Mouse (Mus musculus) midbrain, embryonic 10.5 days (tissue): ENCODE data around the gene Lamtor1. TPM values are rescaled to one million over a fixed set of nuclear protein-coding genes. Genes with fewer than 3 reads are reported as not detected.

Experiments used
- DNase-seq: peaks from one replicate; pipeline ENCODE4 v3.0.0-alpha.2; 2017; ENCODE audit warnings: low spot score
- H3K27ac ChIP-seq: fragments of 300-500 bp; sonication (generic); replicated peaks from 2 replicates; pipeline ENCODE4 v1.5.1; 2016; ENCODE audit warnings: mild to moderate bottlenecking
- H3K27me3 ChIP-seq: fragments of 300-500 bp; sonication (generic); 2 replicates; pipeline ENCODE4 v1.6.1; 2016; ENCODE audit warnings: low read depth, mild to moderate bottlenecking; ENCODE audit not compliant: poor library complexity, severe bottlenecking
- H3K36me3 ChIP-seq: fragments of 300-500 bp; sonication (generic); 2 replicates; pipeline ENCODE4 v1.6.1; 2016; ENCODE audit warnings: mild to moderate bottlenecking, moderate library complexity
- H3K4me1 ChIP-seq: fragments of 300-500 bp; sonication (generic); 2 replicates; pipeline ENCODE4 v1.6.1; 2016
- H3K4me3 ChIP-seq: fragments of 300-500 bp; sonication (generic); 2 replicates; pipeline ENCODE4 v1.5.1; 2016; ENCODE audit warnings: mild to moderate bottlenecking, moderate library complexity
- H3K9me3 ChIP-seq: fragments of 300-500 bp; sonication (generic); replicated peaks from 2 replicates; pipeline ENCODE4 v1.6.1; 2016; ENCODE audit warnings: mild to moderate bottlenecking
- WGBS: fragments of 180-500 bp; shearing (Covaris S2); methylation state at CpG from one replicate; pipeline ENCODE4 v1.1.7; 2016; 5-methylcytosine and 5-hydroxymethylcytosine counted together
- microRNA-seq: library from miRNA; unstranded; fragments of <30 nt; microRNA quantifications from one replicate; pipeline ENCODE4, GENCODE M21; 2017
- polyA plus RNA-seq: library from polyadenylated mRNA; unstranded; fragments of >200 nt; fragmentation: Nextera tagmentation; extraction: Ambion mirVana; gene quantifications from 2 replicates; pipeline ENCODE4 v1.2.1, GENCODE M21; 2016

Lamtor1 gene
- polyA plus RNA-seq, 1 experiment from 2014 or later, result 164 TPM

DNA sequence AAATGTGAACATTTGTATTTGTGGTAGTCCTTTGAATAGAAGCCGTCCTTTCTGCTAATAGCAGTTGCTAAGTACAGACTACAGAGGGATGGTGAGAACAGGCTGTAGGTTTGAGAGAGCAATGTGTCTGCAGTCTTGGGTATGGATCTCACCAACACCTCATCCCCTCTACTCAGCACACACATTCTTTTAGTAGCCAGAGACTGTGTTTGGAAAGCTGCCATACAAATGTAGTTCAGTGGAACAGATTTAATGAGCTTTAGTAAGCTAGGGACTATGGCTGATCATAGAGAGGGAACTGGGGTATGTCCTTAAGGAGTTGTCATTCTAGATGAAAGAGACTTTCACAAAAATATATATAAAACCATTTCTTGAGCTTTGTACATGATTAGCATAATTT lies 61.6 kb downstream of the Lamtor1 start:
- WGBS, result 93% methylated on average over 1 of the region's 1 CpGs
- Histone ChIP-seq H3K4me3 (no peak overlapping the region), H3K4me1 (peaks cover 32% of the 10 kb centered on the region), H3K27me3 (no peaks in the 10 kb centered on the region), H3K9me3 (no peaks in the 10 kb centered on the region), H3K27ac (no peak overlapping the region), H3K36me3 (no peaks in the 10 kb centered on the region)
- DNase-seq, result no peak

GRCm38 (mm10) chr7:101968751-101969150 lies 63.0 kb downstream of the Lamtor1 start:
- H3K4me1 ChIP-seq, result peaks cover 42% of the 10 kb centered on the region
- peak overlapping the region; percentile 88 for H3K4me3 ChIP-seq
- H3K27me3 ChIP-seq, result no peaks in the 10 kb centered on the region
- WGBS, result 60% methylated on average over 2 of the region's 2 CpGs
- H3K27ac ChIP-seq, result peak overlapping the region; percentile 99
- DNase-seq, result no peak
- H3K36me3 ChIP-seq, result peaks cover 9% of the 10 kb centered on the region
- H3K9me3 ChIP-seq, result no peaks in the 10 kb centered on the region

- DNase-seq, result peak; percentile 87
- under 1% methylated on average over 53 of the region's 53 CpGs for WGBS
- H3K4me1 ChIP-seq, result peaks cover 42% of the 10 kb centered on the region
- H3K27ac ChIP-seq, result peak overlapping the region; percentile 99
- H3K9me3 ChIP-seq, result no peaks in the 10 kb centered on the region
- no peaks in the 10 kb centered on the region for H3K27me3 ChIP-seq
- peak overlapping the region; percentile 88 for H3K4me3 ChIP-seq
- H3K36me3 ChIP-seq, result peaks cover 20% of the 10 kb centered on the region
These were observed 64.2 kb downstream of the Lamtor1 start for GRCm38 (mm10) chr7:101969694-101970428.

GRCm38 (mm10) chr7:101970429-101970775 lies 64.7 kb downstream of the Lamtor1 start:
- peak; percentile 82 for DNase-seq
- Histone ChIP-seq H3K27ac (peak overlapping the region; percentile 99), H3K9me3 (no peaks in the 10 kb centered on the region), H3K27me3 (no peaks in the 10 kb centered on the region), H3K4me3 (peak overlapping the region; percentile 88), H3K36me3 (peaks cover 24% of the 10 kb centered on the region), H3K4me1 (peaks cover 42% of the 10 kb centered on the region)
- 0% methylated on average over 17 of the region's 17 CpGs for WGBS

GRCm38 (mm10) chr7:101970821-101971461 lies 65.2 kb downstream of the Lamtor1 start:
- Histone ChIP-seq H3K27ac (peak overlapping the region; percentile 99), H3K4me3 (peak overlapping the region; percentile 88), H3K27me3 (no peaks in the 10 kb centered on the region), H3K9me3 (no peaks in the 10 kb centered on the region), H3K36me3 (peaks cover 29% of the 10 kb centered on the region), H3K4me1 (peaks cover 42% of the 10 kb centered on the region)
- peak; percentile 75 for DNase-seq
- 9% methylated on average over 19 of the region's 19 CpGs for WGBS

GRCm38 (mm10) chr7:101971721-101972120 lies 66.0 kb downstream of the Lamtor1 start:
- H3K9me3 ChIP-seq, result no peaks in the 10 kb centered on the region
- 62% methylated on average over 2 of the region's 2 CpGs for WGBS
- no peaks in the 10 kb centered on the region for H3K27me3 ChIP-seq
- peak overlapping the region; percentile 88 for H3K4me3 ChIP-seq
- H3K4me1 ChIP-seq, result peaks cover 42% of the 10 kb centered on the region
- H3K27ac ChIP-seq, result peak overlapping the region; percentile 99
- H3K36me3 ChIP-seq, result peaks cover 37% of the 10 kb centered on the region
- no peak for DNase-seq

- Histone ChIP-seq H3K4me3 (no peak overlapping the region), H3K9me3 (no peaks in the 10 kb centered on the region), H3K36me3 (peaks cover 47% of the 10 kb centered on the region), H3K27ac (no peak overlapping the region), H3K4me1 (peaks cover 37% of the 10 kb centered on the region), H3K27me3 (no peaks in the 10 kb centered on the region)
- no peak for DNase-seq
- 89% methylated on average over 3 of the region's 3 CpGs for WGBS
These were observed 68.0 kb downstream of the Lamtor1 start for GRCm38 (mm10) chr7:101973730-101974129.

DNA sequence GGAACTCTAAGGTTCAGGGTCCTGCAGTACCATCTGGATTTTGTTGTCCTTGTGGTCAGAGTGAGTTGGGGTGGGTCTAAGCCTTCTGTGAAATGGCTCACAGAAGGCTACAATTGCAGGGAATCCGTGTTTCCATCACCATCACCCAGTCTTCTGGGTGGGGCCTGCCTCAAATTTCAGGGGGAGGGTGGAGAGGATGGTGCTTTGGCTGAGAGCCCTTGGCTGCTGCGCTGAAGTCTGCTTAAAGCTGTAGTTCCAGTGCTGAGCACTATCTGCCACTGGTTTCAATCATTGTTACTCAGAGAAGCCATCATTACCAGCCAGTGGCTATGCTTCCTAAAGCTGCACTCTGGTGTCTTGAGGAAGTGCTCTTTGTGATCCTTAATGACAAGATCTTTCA lies 68.8 kb downstream of the Lamtor1 start:
- Histone ChIP-seq H3K4me3 (no peak overlapping the region), H3K36me3 (peaks cover 52% of the 10 kb centered on the region), H3K4me1 (peaks cover 29% of the 10 kb centered on the region), H3K9me3 (no peaks in the 10 kb centered on the region), H3K27ac (no peak overlapping the region), H3K27me3 (no peaks in the 10 kb centered on the region)
- 82% methylated on average over 2 of the region's 2 CpGs for WGBS
- no peak for DNase-seq

Small RNA genes lying within 50 kb of the gene (microRNA-seq; reads per million reads assigned to microRNA genes)
- not detected for gene Gm22655

Other genes with a start within 250 kb of the Lamtor1 start
- 54.7 and 56.3 TPM in 2 replicates for gene Clpb, start 242.3 kb upstream of the Lamtor1 start, polyA plus RNA-seq
- 0.83 and 2.0 TPM in 2 replicates for gene Phox2a, start 87.6 kb upstream of the Lamtor1 start, polyA plus RNA-seq
- 36.2 and 38.1 TPM in 2 replicates for gene Inppl1, start 67.7 kb upstream of the Lamtor1 start, polyA plus RNA-seq
- gene Folr2, start 48.7 kb upstream of the Lamtor1 start, polyA plus RNA-seq, result 0.70 and 1.1 TPM in 2 replicates
- gene Anapc15, start 42.2 kb upstream of the Lamtor1 start, polyA plus RNA-seq, result 110 and 123 TPM in 2 replicates
- 17.9 and 19.5 TPM in 2 replicates for gene Folr1, start 35.1 kb upstream of the Lamtor1 start, polyA plus RNA-seq
- 0.37 and 0.87 TPM in 2 replicates for gene Tomt, start 455 bp downstream of the Lamtor1 start, polyA plus RNA-seq
- 10.6 and 12.7 TPM in 2 replicates for gene Lrrc51, start 28.0 kb downstream of the Lamtor1 start, polyA plus RNA-seq
- 76.9 and 91.8 TPM in 2 replicates for gene Numa1, start 28.2 kb downstream of the Lamtor1 start, polyA plus RNA-seq
- 3.8 and 4.1 TPM in 2 replicates for gene Il18bp, start 112.8 kb downstream of the Lamtor1 start, polyA plus RNA-seq
- 31.1 and 32.7 TPM in 2 replicates for gene Rnf121, start 159.6 kb downstream of the Lamtor1 start, polyA plus RNA-seq
- gene Xndc1, start 159.6 kb downstream of the Lamtor1 start, polyA plus RNA-seq, result 44.2 and 45.3 TPM in 2 replicates
- 1.7 and 1.8 TPM in 2 replicates for gene Xntrpc, start 159.8 kb downstream of the Lamtor1 start, polyA plus RNA-seq
- 0.19 TPM in 1 of 2 replicates, not detected in the other for gene Trpc2, start 177.2 kb downstream of the Lamtor1 start, polyA plus RNA-seq
- 0.67 and 0.79 TPM in 2 replicates for gene Art1, start 195.8 kb downstream of the Lamtor1 start, polyA plus RNA-seq
- 1.9 TPM in 2 replicates for gene Art5, start 203.6 kb downstream of the Lamtor1 start, polyA plus RNA-seq
- not detected in 2 replicates for gene Chrna10, start 210.9 kb downstream of the Lamtor1 start, polyA plus RNA-seq